Comparison of ENCODE assay signal across 23 mouse cellular contexts in the genomic region with DNA sequence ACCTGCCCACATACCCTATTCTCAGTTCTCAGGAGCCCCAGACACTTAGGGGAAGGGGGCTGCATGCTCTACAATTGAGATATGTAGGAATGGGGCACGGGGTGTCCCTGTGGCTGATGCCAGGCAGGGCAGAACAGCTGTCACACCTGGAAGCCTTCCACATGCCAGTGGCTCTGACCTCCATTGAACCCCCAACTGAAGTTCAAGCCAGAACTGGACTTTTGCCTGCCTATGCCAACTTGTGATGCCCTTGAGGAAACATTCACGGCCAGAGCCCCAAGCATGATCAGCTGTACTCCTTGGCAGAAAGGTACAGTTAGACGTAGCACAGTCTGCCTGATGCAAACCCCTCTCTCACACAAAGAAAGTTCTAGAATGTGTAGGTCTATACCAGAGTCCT. TPM values are rescaled to one million over a fixed set of nuclear protein-coding genes. Genes with fewer than 3 reads are reported as not detected.
A peak's percentile ranks its signal among the peaks of the same experiment; 100 is the strongest.
DNase-seq lines count a peak whose midpoint lies in the region; ATAC-seq and TF ChIP-seq lines count a peak whose summit lies in the region.
"Had no signal": no experiment of that assay in that cellular context is flagged by ENCODE, and none has a peak within 500 bp of the region (broad histone marks: within the 10 kb centered on the region; RNA-seq: fewer than 3 reads in every experiment).

No protein-coding gene starts in this region.

- no peak for ATAC-seq in limb, embryonic 12.5 days (ENCODE audit: insufficient number of reproducible peaks, insufficient read depth, low FRiP score, low TSS enrichment, low read depth)
- ATAC-seq: activated CD4-positive, CD25-positive, alpha-beta regulatory T cell, adult 4 months; CD4-positive, CD25-positive, alpha-beta regulatory T cell, adult 4 months; forebrain, embryonic 13.5 days had no signal

- 86% methylated on average over 3 of the region's 3 CpGs for WGBS in limb, embryonic 12.5 days
- 89% methylated on average over 3 of the region's 3 CpGs for WGBS in limb, embryonic 10.5 days

- H3K9me3 ChIP-seq in limb, embryonic 12.5 days = no peaks in the 10 kb centered on the region
- H3K9me3 ChIP-seq in limb, embryonic 10.5 days (replicated peaks) = no peaks in the 10 kb centered on the region
- H3K9me3 ChIP-seq: embryonic facial prominence, embryonic 15.5 days; forebrain, embryonic 13.5 days; midbrain, embryonic 10.5 days had no signal

- H3K9ac ChIP-seq in limb, embryonic 12.5 days (replicated peaks) = no peak overlapping the region
- H3K9ac ChIP-seq: embryonic facial prominence, embryonic 15.5 days; forebrain, embryonic 13.5 days; liver, embryonic 14.5 days had no signal

- H3K27ac ChIP-seq in limb, embryonic 12.5 days = 0 out of 2 replicates have a peak overlapping the region, but pooled peaks have one; percentile 18
- H3K27ac ChIP-seq in limb, embryonic 10.5 days = no peak overlapping the region
- 0 out of 2 replicates have a peak overlapping the region, but pooled peaks have one; percentile 11 for H3K27ac ChIP-seq in brown adipose tissue, adult 24 weeks (replicated peaks; ENCODE audit: low read depth, low read length)
- H3K27ac ChIP-seq: embryonic facial prominence, embryonic 15.5 days; forebrain, embryonic 13.5 days; liver, embryonic 14.5 days; midbrain, embryonic 10.5 days had no signal

- no peak overlapping the region for H3K4me3 ChIP-seq in limb, embryonic 12.5 days (replicated peaks)
- H3K4me3 ChIP-seq in limb, embryonic 10.5 days = no peak overlapping the region
- no peak overlapping the region for H3K4me3 ChIP-seq in brown adipose tissue, adult 24 weeks (ENCODE audit: insufficient read depth, low read depth, low read length)
- no peak overlapping the region for H3K4me3 ChIP-seq in myocyte
- H3K4me3 ChIP-seq: embryonic facial prominence, embryonic 15.5 days; forebrain, embryonic 13.5 days; midbrain, embryonic 10.5 days had no signal

- no peak overlapping the region for H3K4me2 ChIP-seq in limb, embryonic 12.5 days
- no peak overlapping the region for H3K4me2 ChIP-seq in myocyte (ENCODE audit: low read depth)
- H3K4me2 ChIP-seq: embryonic facial prominence, embryonic 15.5 days; forebrain, embryonic 13.5 days had no signal

- no peak overlapping the region for H3ac ChIP-seq in myocyte (ENCODE audit: control insufficient read depth, insufficient read length)

- peaks cover 79% of the 10 kb centered on the region for H3K36me3 ChIP-seq in limb, embryonic 12.5 days
- peaks cover 91% of the 10 kb centered on the region for H3K36me3 ChIP-seq in limb, embryonic 10.5 days
- H3K36me3 ChIP-seq in myocyte (ENCODE audit: control insufficient read depth, insufficient read depth) = no peaks in the 10 kb centered on the region

- TF ChIP-seq POLR2A in myocyte (IDR thresholded peaks at IDR 0.05; ENCODE audit: insufficient read length, low read depth) = no peak

- DNase-seq in gastrocnemius, postnatal 14 days = peak; percentile 43
- no peak for DNase-seq in gastrocnemius, adult 18-20 months (ENCODE audit: low spot score)
- no peak for DNase-seq in limb, embryonic 10.5 days (ENCODE audit: low spot score)
- DNase-seq in urinary bladder, adult 18-20 months (ENCODE audit: low spot score in 2 of 2) = no peak
- no peak for DNase-seq in layer of hippocampus, postnatal 25 days (ENCODE audit: extremely low spot score in 1 of 2, low spot score in 1 of 2)
- DNase-seq: layer of hippocampus, adult 9-11 months; lung, postnatal 14 days; right cerebral cortex, postnatal 4 days; thymus, postnatal 14 days had no signal

- H3K4me1 ChIP-seq in limb, embryonic 12.5 days (replicated peaks) = peaks cover 29% of the 10 kb centered on the region
- peaks cover 40% of the 10 kb centered on the region for H3K4me1 ChIP-seq in limb, embryonic 10.5 days
- peaks cover 13% of the 10 kb centered on the region for H3K4me1 ChIP-seq in brown adipose tissue, adult 24 weeks (ENCODE audit: control insufficient read depth, insufficient read depth, insufficient read length, low read length)

- H3K79me2 ChIP-seq in myocyte (ENCODE audit: control insufficient read depth, insufficient read depth) = peaks cover 16% of the 10 kb centered on the region

- H3K27me3 ChIP-seq in limb, embryonic 12.5 days = no peaks in the 10 kb centered on the region
- H3K27me3 ChIP-seq in limb, embryonic 10.5 days (ENCODE audit: low read depth, poor library complexity, severe bottlenecking) = no peaks in the 10 kb centered on the region
- H3K27me3 ChIP-seq in myocyte (ENCODE audit: control insufficient read depth, insufficient read depth, insufficient read length) = no peaks in the 10 kb centered on the region
- H3K27me3 ChIP-seq: embryonic facial prominence, embryonic 15.5 days had no signal

- intact Hi-C loops in gastrocnemius, postnatal 14 days (cut with DNase I; ENCODE audit: low total_unique reads) = no loop called here

TF ChIP-seq in myocyte, 11 proteins besides CTCF, POLR2A, EP300 and RAD21:
- TF ChIP-seq USF1 (IDR thresholded peaks at IDR 0.05; ENCODE audit: low read depth) = no peak
- peak in 2 of 3 experiments; percentile 20 to 46 for TF ChIP-seq MYOD1 (IDR thresholded peaks at IDR 0.05; ENCODE audit: control insufficient read depth in 1 of 3, insufficient read length in 2 of 3, low read depth in 2 of 3)
- no peak for TF ChIP-seq CEBPB (IDR thresholded peaks at IDR 0.05; ENCODE audit: insufficient read depth, poor library complexity, severe bottlenecking)
- no peak for TF ChIP-seq TCF12 (IDR thresholded peaks at IDR 0.05; ENCODE audit: insufficient read depth, poor library complexity, severe bottlenecking)
- peak in 1 of 3 experiments; percentile 41 for TF ChIP-seq MYOG (IDR thresholded peaks at IDR 0.05; ENCODE audit: control insufficient read depth in 1 of 3, insufficient read depth in 1 of 3, insufficient read length in 2 of 3, low read depth in 2 of 3)
TF ChIP-seq in myocyte: peak in this region for 2.

RNA-seq across cellular contexts. Expression of a gene that starts 6.4 kb away (rescaled TPM):
- 10 to 100 TPM; 12.5 to 31.5 TPM for total RNA-seq in gastrocnemius, postnatal 14 days (2021)
- 1 to 10 TPM; 3.2 to 9.1 TPM for total RNA-seq in gastrocnemius, adult 18-20 months (2021)
- 165 and 178 TPM in 2 replicates for polyA plus RNA-seq in limb, embryonic 12.5 days (2016; fragmentation: Nextera tagmentation; extraction: Ambion mirVana)
- polyA plus RNA-seq in limb, embryonic 10.5 days (2016; fragmentation: Nextera tagmentation; extraction: Ambion mirVana) = 152 and 160 TPM in 2 replicates
- polyA plus RNA-seq in brown adipose tissue, adult 24 weeks (2012; ENCODE audit: insufficient read depth, insufficient read length, missing spikeins) = 5.2 and 5.4 TPM in 2 replicates
- polyA plus RNA-seq in myocyte (2012; fragmentation: generic; extraction: Trizol) = 36.6 TPM
- total RNA-seq in layer of hippocampus, postnatal 25 days (2021) = 10 to 100 TPM; 52.4 to 53.8 TPM

RNA-seq across cellular contexts. Expression of a gene that starts 18.4 kb away (rescaled TPM):
- 1 to 10 TPM; 7.6 to 8.5 TPM for total RNA-seq in gastrocnemius, postnatal 14 days (2021)
- 10 to 100 TPM in 1 of 2 experiments, 1 to 10 TPM in 1; 8.0 to 10.2 TPM for total RNA-seq in gastrocnemius, adult 18-20 months (2021)
- polyA plus RNA-seq in limb, embryonic 12.5 days (2016; fragmentation: Nextera tagmentation; extraction: Ambion mirVana) = 26.1 and 27.9 TPM in 2 replicates
- 23.4 and 27.2 TPM in 2 replicates for polyA plus RNA-seq in limb, embryonic 10.5 days (2016; fragmentation: Nextera tagmentation; extraction: Ambion mirVana)
- polyA plus RNA-seq in brown adipose tissue, adult 24 weeks (2012; ENCODE audit: insufficient read depth, insufficient read length, missing spikeins) = 20.4 and 20.7 TPM in 2 replicates
- 15.4 TPM for polyA plus RNA-seq in myocyte (2012; fragmentation: generic; extraction: Trizol)
- total RNA-seq in layer of hippocampus, postnatal 25 days (2021) = 10 to 100 TPM; 23.7 to 25.8 TPM

RNA-seq across cellular contexts. Expression of a gene that starts 37.0 kb away (rescaled TPM):
- total RNA-seq in gastrocnemius, postnatal 14 days (2021) = not detected
- not detected for total RNA-seq in gastrocnemius, adult 18-20 months (2021)
- polyA plus RNA-seq in limb, embryonic 12.5 days (2016; fragmentation: Nextera tagmentation; extraction: Ambion mirVana) = 0.42 and 0.76 TPM in 2 replicates
- polyA plus RNA-seq in limb, embryonic 10.5 days (2016; fragmentation: Nextera tagmentation; extraction: Ambion mirVana) = 0.35 and 0.70 TPM in 2 replicates
- not detected in 2 replicates for polyA plus RNA-seq in brown adipose tissue, adult 24 weeks (2012; ENCODE audit: insufficient read depth, insufficient read length, missing spikeins)
- polyA plus RNA-seq in myocyte (2012; fragmentation: generic; extraction: Trizol) = not detected
- not detected for total RNA-seq in layer of hippocampus, postnatal 25 days (2021)
- total RNA-seq: hematopoietic stem cell, adult 5-6 weeks; left cerebral cortex, postnatal 25 days had no signal
- polyA plus RNA-seq: activated CD4-positive, CD25-positive, alpha-beta regulatory T cell, adult 4 months; CD4-positive, CD25-positive, alpha-beta regulatory T cell, adult 4 months; cortical plate, adult 2 months; intestine, embryonic 14.5 days; stomach, embryonic 14.5 days had no signal
